Mouse (Mus musculus) cortical plate, adult 2 months (tissue): ENCODE measurements around the gene Rangap1.

Experiments used
- CTCF ChIP-seq: fragments of 200-500 bp; IDR thresholded peaks from 2 replicates; pipeline ENCODE4 v1.5.1; 2011; ENCODE audit warnings: mild to moderate bottlenecking, control low read depth, low read length; ENCODE audit not compliant: insufficient read depth; ENCODE audit errors: extremely low read depth
- POLR2A ChIP-seq: fragments of 200-500 bp; IDR thresholded peaks from 2 replicates; pipeline ENCODE4 v1.6.1; 2011; ENCODE audit warnings: mild to moderate bottlenecking, low read length, control low read depth; ENCODE audit not compliant: insufficient read depth; ENCODE audit errors: extremely low read depth

- TF ChIP-seq CTCF: no peak
- no peak for TF ChIP-seq POLR2A
Measured at GRCm38 (mm10) chr15:81792444-81792843, 47.1 kb upstream of the Rangap1 start.
